8 mouse cellular contexts compared by ENCODE assay signal in genomic region chr5:139505073-139505606, GRCm38 (mm10). TPM values are rescaled to one million over a fixed set of nuclear protein-coding genes. Genes with fewer than 3 reads are reported as not detected.
DNase-seq lines count a peak whose midpoint lies in the region; ATAC-seq lines count a peak whose summit lies in the region.

No protein-coding gene starts in this region.

- H3K4me1 ChIP-seq in limb, embryonic 11.5 days (ENCODE audit: control insufficient read depth, insufficient read depth, low read length): no peaks in the 10 kb centered on the region
- no peaks in the 10 kb centered on the region for H3K4me1 ChIP-seq in neural tube, embryonic 14.5 days (ENCODE audit: control insufficient read depth, insufficient read depth, low read length)

- 5% methylated on average over 13 of the region's 14 CpGs for WGBS in limb, embryonic 11.5 days
- 9% methylated on average over 9 of the region's 14 CpGs for WGBS in neural tube, embryonic 14.5 days

- H3K27me3 ChIP-seq in limb, embryonic 11.5 days (ENCODE audit: control insufficient read depth, insufficient read depth, low read length): no peaks in the 10 kb centered on the region
- no peaks in the 10 kb centered on the region; the same call in 1 of the 2 replicates for H3K27me3 ChIP-seq in neural tube, embryonic 14.5 days (ENCODE audit: control insufficient read depth, insufficient read depth, low read length)

- H3K36me3 ChIP-seq in limb, embryonic 11.5 days (ENCODE audit: control insufficient read depth, insufficient read depth, low read length): no peaks in the 10 kb centered on the region
- H3K36me3 ChIP-seq in neural tube, embryonic 14.5 days (ENCODE audit: control insufficient read depth, insufficient read depth, low read length): no peaks in the 10 kb centered on the region

- no peak overlapping the region for H3K4me3 ChIP-seq in limb, embryonic 11.5 days (ENCODE audit: low read depth, low read length)
- H3K4me3 ChIP-seq in neural tube, embryonic 14.5 days (ENCODE audit: low read depth, low read length): no peak overlapping the region

- H3K9me3 ChIP-seq in limb, embryonic 11.5 days (ENCODE audit: control insufficient read depth, low read length): no peaks in the 10 kb centered on the region
- no peaks in the 10 kb centered on the region for H3K9me3 ChIP-seq in neural tube, embryonic 14.5 days (ENCODE audit: control insufficient read depth, low read length)

- ATAC-seq in activated CD4-positive, CD25-positive, alpha-beta regulatory T cell, adult 4 months: peak; percentile 83
- ATAC-seq in limb, embryonic 11.5 days (ENCODE audit: insufficient number of reproducible peaks, low FRiP score, low TSS enrichment, low read depth): no peak
- peak; percentile 73; the same call in 1 of the 2 replicates for ATAC-seq in neural tube, embryonic 14.5 days (ENCODE audit: low read depth)

- no peak overlapping the region for H3K9ac ChIP-seq in limb, embryonic 11.5 days (ENCODE audit: low read length)
- H3K9ac ChIP-seq in neural tube, embryonic 14.5 days (replicated peaks; ENCODE audit: low read depth, low read length): no peak overlapping the region

- H3K27ac ChIP-seq in limb, embryonic 11.5 days (replicated peaks; ENCODE audit: low read depth, low read length): no peak overlapping the region
- H3K27ac ChIP-seq in neural tube, embryonic 14.5 days (ENCODE audit: low read depth, low read length): no peak overlapping the region

- intact Hi-C loops in gastrocnemius, postnatal 36 days (cut with DNase I): loop anchor here (2.0 kb wide), 1 partner anchor 142 kb away; no protein-coding TSS in a partner anchor

- no peak overlapping the region for H3K4me2 ChIP-seq in limb, embryonic 11.5 days (ENCODE audit: low read depth, severe bottlenecking)
- H3K4me2 ChIP-seq in neural tube, embryonic 14.5 days (ENCODE audit: low read depth, low read length): no peak overlapping the region

- peak; percentile 73 for DNase-seq in A20 (ENCODE audit: low read depth, low spot score)
- DNase-seq in cerebellum, postnatal 4 days (ENCODE audit: low spot score in 2 of 2): peak; percentile 71 to 91
- peak; percentile 73 to 75 for DNase-seq in gastrocnemius, postnatal 36 days
- peak; percentile 82 for DNase-seq in kidney, adult 9 months
- peak; percentile 85 for DNase-seq in limb, embryonic 11.5 days (ENCODE audit: low spot score)
- DNase-seq in testis, postnatal 10 days (ENCODE audit: low spot score): peak; percentile 91

RNA-seq across cellular contexts. Expression of gene Zfand2a, which starts 20.8 kb away (rescaled TPM):
- polyA plus RNA-seq in activated CD4-positive, CD25-positive, alpha-beta regulatory T cell, adult 4 months (2017; shearing (Covaris generic)): 1 to 10 TPM; 6.2 to 6.9 TPM
- 1 to 10 TPM; 6.9 to 7.6 TPM for total RNA-seq in gastrocnemius, postnatal 36 days (2021)
- polyA plus RNA-seq in limb, embryonic 11.5 days (2014; fragmentation: Nextera tagmentation; extraction: Ambion mirVana): 8.0 and 9.1 TPM in 2 replicates
- polyA plus RNA-seq in neural tube, embryonic 14.5 days (2014; fragmentation: Nextera tagmentation; extraction: Ambion mirVana): 13.3 and 15.2 TPM in 2 replicates

RNA-seq across cellular contexts. Expression of gene Uncx, which starts 38.2 kb away (rescaled TPM):
- polyA plus RNA-seq in activated CD4-positive, CD25-positive, alpha-beta regulatory T cell, adult 4 months (2017; shearing (Covaris generic)): not detected
- not detected for total RNA-seq in gastrocnemius, postnatal 36 days (2021)
- polyA plus RNA-seq in limb, embryonic 11.5 days (2014; fragmentation: Nextera tagmentation; extraction: Ambion mirVana): 0.08 and 0.21 TPM in 2 replicates
- 33.4 and 39.8 TPM in 2 replicates for polyA plus RNA-seq in neural tube, embryonic 14.5 days (2014; fragmentation: Nextera tagmentation; extraction: Ambion mirVana)

RNA-seq across cellular contexts. Expression of gene 3110082I17Rik, which starts 44.8 kb away (rescaled TPM):
- polyA plus RNA-seq in activated CD4-positive, CD25-positive, alpha-beta regulatory T cell, adult 4 months (2017; shearing (Covaris generic)): 1 to 10 TPM; 7.1 to 7.5 TPM
- 1 to 10 TPM; 6.1 to 9.2 TPM for total RNA-seq in gastrocnemius, postnatal 36 days (2021)
- polyA plus RNA-seq in limb, embryonic 11.5 days (2014; fragmentation: Nextera tagmentation; extraction: Ambion mirVana): 37.9 and 39.7 TPM in 2 replicates
- 11.7 and 12.1 TPM in 2 replicates for polyA plus RNA-seq in neural tube, embryonic 14.5 days (2014; fragmentation: Nextera tagmentation; extraction: Ambion mirVana)

Comparison
In these comparisons a context has a peak if more than half of its experiments do, and no peak if none do; other contexts are left out.
1. RNA of gene Uncx, which starts 38.2 kb away (polyA plus RNA-seq): 33.4 to 39.8 TPM in neural tube, embryonic 14.5 days; 0.08 to 0.21 TPM in limb, embryonic 11.5 days and not detected in activated CD4-positive, CD25-positive, alpha-beta regulatory T cell, adult 4 months; every median in the first group is over 10 times any median in the second.
2. Peak in every context shown above with its lines, with median percentiles within 50 percentile points of each other: DNase-seq.